Mouse (Mus musculus): ENCODE measurements around the gene Fbxo2. TPM values are rescaled to one million over a fixed set of nuclear protein-coding genes. Genes with fewer than 3 reads are reported as not detected.
"Not testable (repeated sequence)": the region's sequence is repeated elsewhere in the genome, so short reads cannot be mapped to it uniquely, and the experiment has no call there.

The Fbxo2 gene
- polyA plus RNA-seq, 1 experiment from 2014 or later = 1.9 TPM

GRCm38 (mm10) chr4:148168287-148168686, 7.9 kb downstream of the Fbxo2 start:
- H3K4me3 ChIP-seq (ENCODE audit: low read depth, low read length) = no peak overlapping the region
- no peak overlapping the region for H3K9ac ChIP-seq (replicated peaks; ENCODE audit: low read length)
- 24% methylated on average over 7 of the region's 7 CpGs for WGBS
- ATAC-seq (replicated peaks; ENCODE audit: insufficient number of reproducible peaks, low FRiP score, low TSS enrichment, low read depth) (no peak), DNase-seq (ENCODE audit: low spot score) (peak; percentile 69)
- peaks cover 51% of the 10 kb centered on the region for H3K27me3 ChIP-seq (ENCODE audit: control insufficient read depth, insufficient read depth, low read length)
- H3K27ac ChIP-seq (replicated peaks; ENCODE audit: low read depth, low read length) = no peak overlapping the region
- H3K4me1 ChIP-seq (ENCODE audit: control insufficient read depth, insufficient read depth, low read length) = no peaks in the 10 kb centered on the region; the same call in 1 of the 2 replicates
- H3K36me3 ChIP-seq (replicated peaks; ENCODE audit: control insufficient read depth, insufficient read depth, low read depth, low read length) = no peaks in the 10 kb centered on the region
- no peaks in the 10 kb centered on the region for H3K9me3 ChIP-seq (replicated peaks; ENCODE audit: control insufficient read depth, low read length)
- no peak overlapping the region for H3K4me2 ChIP-seq (ENCODE audit: low read depth, low read length)

GRCm38 (mm10) chr4:148169586-148169985, 9.2 kb downstream of the Fbxo2 start:
- DNase-seq (ENCODE audit: low spot score) = no peak
- 24% methylated on average over 15 of the region's 15 CpGs for WGBS
- ATAC-seq (replicated peaks; ENCODE audit: insufficient number of reproducible peaks, low FRiP score, low TSS enrichment, low read depth) = no peak
- Histone ChIP-seq H3K27ac (replicated peaks; ENCODE audit: low read depth, low read length) (no peak overlapping the region), H3K4me1 (ENCODE audit: control insufficient read depth, insufficient read depth, low read length) (no peaks in the 10 kb centered on the region; the same call in 1 of the 2 replicates), H3K9ac (replicated peaks; ENCODE audit: low read length) (no peak overlapping the region), H3K36me3 (replicated peaks; ENCODE audit: control insufficient read depth, insufficient read depth, low read depth, low read length) (no peaks in the 10 kb centered on the region), H3K9me3 (replicated peaks; ENCODE audit: control insufficient read depth, low read length) (no peaks in the 10 kb centered on the region), H3K27me3 (ENCODE audit: control insufficient read depth, insufficient read depth, low read length) (peaks cover 54% of the 10 kb centered on the region), H3K4me2 (ENCODE audit: low read depth, low read length) (no peak overlapping the region), H3K4me3 (ENCODE audit: low read depth, low read length) (no peak overlapping the region)

- Histone ChIP-seq H3K4me2 (ENCODE audit: low read depth, low read length) (no peak overlapping the region), H3K9ac (replicated peaks; ENCODE audit: low read length) (no peak overlapping the region), H3K27me3 (ENCODE audit: control insufficient read depth, insufficient read depth, low read length) (peaks cover 53% of the 10 kb centered on the region), H3K36me3 (replicated peaks; ENCODE audit: control insufficient read depth, insufficient read depth, low read depth, low read length) (no peaks in the 10 kb centered on the region), H3K4me1 (ENCODE audit: control insufficient read depth, insufficient read depth, low read length) (no peaks in the 10 kb centered on the region; the same call in 1 of the 2 replicates), H3K4me3 (ENCODE audit: low read depth, low read length) (no peak overlapping the region), H3K27ac (replicated peaks; ENCODE audit: low read depth, low read length) (no peak overlapping the region), H3K9me3 (replicated peaks; ENCODE audit: control insufficient read depth, low read length) (no peaks in the 10 kb centered on the region)
- WGBS = 0% methylated on average over 2 of the region's 2 CpGs
- ATAC-seq (replicated peaks; ENCODE audit: insufficient number of reproducible peaks, low FRiP score, low TSS enrichment, low read depth) = no peak
- DNase-seq (ENCODE audit: low spot score) = peak; percentile 76
Observed at GRCm38 (mm10) chr4:148170842-148171241, 10.4 kb downstream of the Fbxo2 start.

GRCm38 (mm10) chr4:148171261-148171660, 10.8 kb downstream of the Fbxo2 start:
- H3K36me3 ChIP-seq (replicated peaks; ENCODE audit: control insufficient read depth, insufficient read depth, low read depth, low read length) = no peaks in the 10 kb centered on the region
- H3K4me2 ChIP-seq (ENCODE audit: low read depth, low read length) = no peak overlapping the region
- 18% methylated on average over 3 of the region's 3 CpGs for WGBS
- H3K4me1 ChIP-seq (ENCODE audit: control insufficient read depth, insufficient read depth, low read length) = no peaks in the 10 kb centered on the region; the same call in 1 of the 2 replicates
- no peak overlapping the region; the same call in 1 of the 2 replicates for H3K9ac ChIP-seq (replicated peaks; ENCODE audit: low read length)
- H3K4me3 ChIP-seq (ENCODE audit: low read depth, low read length) = no peak overlapping the region
- H3K9me3 ChIP-seq (replicated peaks; ENCODE audit: control insufficient read depth, low read length) = no peaks in the 10 kb centered on the region
- peaks cover 52% of the 10 kb centered on the region for H3K27me3 ChIP-seq (ENCODE audit: control insufficient read depth, insufficient read depth, low read length)
- DNase-seq (ENCODE audit: low spot score) (no peak), ATAC-seq (replicated peaks; ENCODE audit: insufficient number of reproducible peaks, low FRiP score, low TSS enrichment, low read depth) (no peak)
- H3K27ac ChIP-seq (replicated peaks; ENCODE audit: low read depth, low read length) = no peak overlapping the region

- WGBS = 0% methylated on average over 29 of the region's 30 CpGs
- peaks cover 48% of the 10 kb centered on the region for H3K27me3 ChIP-seq (ENCODE audit: control insufficient read depth, insufficient read depth, low read length)
- H3K9ac ChIP-seq (replicated peaks; ENCODE audit: low read length) = no peak overlapping the region
- no peak overlapping the region for H3K4me3 ChIP-seq (ENCODE audit: low read depth, low read length)
- ATAC-seq (replicated peaks; ENCODE audit: insufficient number of reproducible peaks, low FRiP score, low TSS enrichment, low read depth) (no peak; the same call in 1 of the 2 replicates), DNase-seq (ENCODE audit: low spot score) (peak; percentile 39)
- H3K9me3 ChIP-seq (replicated peaks; ENCODE audit: control insufficient read depth, low read length) = no peaks in the 10 kb centered on the region
- H3K36me3 ChIP-seq (replicated peaks; ENCODE audit: control insufficient read depth, insufficient read depth, low read depth, low read length) = no peaks in the 10 kb centered on the region
- no peaks in the 10 kb centered on the region; the same call in 1 of the 2 replicates for H3K4me1 ChIP-seq (ENCODE audit: control insufficient read depth, insufficient read depth, low read length)
- H3K27ac ChIP-seq (replicated peaks; ENCODE audit: low read depth, low read length) = no peak overlapping the region
- peak overlapping the region; percentile 21; the same call in 1 of the 2 replicates for H3K4me2 ChIP-seq (ENCODE audit: low read depth, low read length)
Observed at GRCm38 (mm10) chr4:148173811-148174494, 13.5 kb downstream of the Fbxo2 start.

- Histone ChIP-seq H3K4me3 (ENCODE audit: low read depth, low read length) (no peak overlapping the region), H3K9me3 (replicated peaks; ENCODE audit: control insufficient read depth, low read length) (no peaks in the 10 kb centered on the region), H3K4me2 (ENCODE audit: low read depth, low read length) (no peak overlapping the region), H3K9ac (replicated peaks; ENCODE audit: low read length) (no peak overlapping the region), H3K27ac (replicated peaks; ENCODE audit: low read depth, low read length) (no peak overlapping the region), H3K27me3 (ENCODE audit: control insufficient read depth, insufficient read depth, low read length) (peaks cover 48% of the 10 kb centered on the region), H3K4me1 (ENCODE audit: control insufficient read depth, insufficient read depth, low read length) (no peaks in the 10 kb centered on the region; the same call in 1 of the 2 replicates), H3K36me3 (replicated peaks; ENCODE audit: control insufficient read depth, insufficient read depth, low read depth, low read length) (no peaks in the 10 kb centered on the region)
- WGBS = 10% methylated on average over 12 of the region's 12 CpGs
- DNase-seq (ENCODE audit: low spot score) = no peak
- ATAC-seq (replicated peaks; ENCODE audit: insufficient number of reproducible peaks, low FRiP score, low TSS enrichment, low read depth) = no peak
Observed at GRCm38 (mm10) chr4:148174495-148174862, 14.1 kb downstream of the Fbxo2 start.

GRCm38 (mm10) chr4:148176603-148177002, 16.2 kb downstream of the Fbxo2 start:
- WGBS = 68% methylated on average over 5 of the region's 6 CpGs

GRCm38 (mm10) chr4:148177716-148178115, 17.3 kb downstream of the Fbxo2 start:
- Histone ChIP-seq H3K9me3 (replicated peaks; ENCODE audit: control insufficient read depth, low read length) (no peaks in the 10 kb centered on the region), H3K4me3 (ENCODE audit: low read depth, low read length) (no peak overlapping the region), H3K27me3 (ENCODE audit: control insufficient read depth, insufficient read depth, low read length) (peaks cover 36% of the 10 kb centered on the region), H3K36me3 (replicated peaks; ENCODE audit: control insufficient read depth, insufficient read depth, low read depth, low read length) (no peaks in the 10 kb centered on the region), H3K4me1 (ENCODE audit: control insufficient read depth, insufficient read depth, low read length) (no peaks in the 10 kb centered on the region), H3K4me2 (ENCODE audit: low read depth, low read length) (no peak overlapping the region), H3K9ac (replicated peaks; ENCODE audit: low read length) (no peak overlapping the region), H3K27ac (replicated peaks; ENCODE audit: low read depth, low read length) (no peak overlapping the region)
- DNase-seq (ENCODE audit: low spot score) (no peak), ATAC-seq (replicated peaks; ENCODE audit: insufficient number of reproducible peaks, low FRiP score, low TSS enrichment, low read depth) (no peak)

More at GRCm38 (mm10) chr4:148176603-148177002, 16.2 kb downstream of the Fbxo2 start:
- not testable (repeated sequence) for ATAC-seq (replicated peaks; ENCODE audit: insufficient number of reproducible peaks, low FRiP score, low TSS enrichment, low read depth); H3K27ac ChIP-seq (replicated peaks; ENCODE audit: low read depth, low read length); H3K4me2 ChIP-seq (ENCODE audit: low read depth, low read length); DNase-seq (ENCODE audit: low spot score); H3K4me3 ChIP-seq (ENCODE audit: low read depth, low read length); H3K36me3 ChIP-seq (replicated peaks; ENCODE audit: control insufficient read depth, insufficient read depth, low read depth, low read length); H3K9ac ChIP-seq (replicated peaks; ENCODE audit: low read length); H3K9me3 ChIP-seq (replicated peaks; ENCODE audit: control insufficient read depth, low read length); H3K4me1 ChIP-seq (ENCODE audit: control insufficient read depth, insufficient read depth, low read length)
- H3K27me3 ChIP-seq (ENCODE audit: control insufficient read depth, insufficient read depth, low read length) = peaks cover 42% of the 10 kb centered on the region
